Mouse (Mus musculus): ENCODE results near the gene Csmd2.

DNA sequence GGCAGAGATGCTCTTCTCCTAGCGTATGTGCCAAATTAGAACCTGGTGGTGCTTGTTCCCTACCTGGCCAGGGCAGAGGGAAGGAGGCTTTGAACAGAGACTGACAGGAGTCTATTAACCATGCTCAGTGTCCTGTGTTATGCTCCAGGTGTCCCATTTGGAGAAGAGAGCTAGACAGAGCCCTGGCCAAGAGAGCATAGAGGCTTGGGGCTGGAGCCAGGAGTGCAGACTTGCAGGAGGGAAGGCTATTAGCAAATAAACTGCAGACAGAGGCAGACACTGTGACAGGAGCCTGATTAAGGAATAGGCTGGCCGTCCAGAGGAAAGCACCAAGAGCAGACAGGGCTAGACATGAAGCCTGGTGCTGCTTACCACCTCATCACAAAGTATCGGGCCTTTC lies 164.4 kb downstream of the Csmd2 start:
- no peak for TF ChIP-seq CTCF (IDR thresholded peaks at IDR 0.05; ENCODE audit: low read depth)
- TF ChIP-seq EP300 (optimal IDR thresholded peaks at IDR 0.05), result no peak
